Mouse (Mus musculus): ENCODE data around the gene Ryr3.

Ryr3 gene

GRCm38 (mm10) chr2:112910579-112910978 lies 306.3 kb downstream of the Ryr3 start:
- no peak for DNase-seq (ENCODE audit: low read depth)

GRCm38 (mm10) chr2:112909142-112909541 lies 307.8 kb downstream of the Ryr3 start:
- DNase-seq (ENCODE audit: low read depth), result no peak

- no peak for DNase-seq (ENCODE audit: low read depth)
These were observed 316.1 kb downstream of the Ryr3 start for GRCm38 (mm10) chr2:112900747-112901146.

- no peak for DNase-seq (ENCODE audit: low read depth)
These were observed 332.3 kb downstream of the Ryr3 start for GRCm38 (mm10) chr2:112884456-112885114.

- no peak for DNase-seq (ENCODE audit: low read depth)
These were observed 335.1 kb downstream of the Ryr3 start for GRCm38 (mm10) chr2:112881805-112882204.

GRCm38 (mm10) chr2:112881376-112881775 lies 335.5 kb downstream of the Ryr3 start:
- no peak for DNase-seq (ENCODE audit: low read depth)

- no peak for DNase-seq (ENCODE audit: low read depth)
These were observed 339.5 kb downstream of the Ryr3 start for GRCm38 (mm10) chr2:112877404-112877803.

GRCm38 (mm10) chr2:112866043-112866551 lies 350.8 kb downstream of the Ryr3 start:
- no peak for DNase-seq (ENCODE audit: low read depth)

GRCm38 (mm10) chr2:112861792-112862191 lies 355.1 kb downstream of the Ryr3 start:
- no peak for DNase-seq (ENCODE audit: low read depth)

- DNase-seq (ENCODE audit: low read depth), result no peak
These were observed 371.0 kb downstream of the Ryr3 start for GRCm38 (mm10) chr2:112845583-112846512.

- DNase-seq (ENCODE audit: low read depth), result no peak
These were observed 374.0 kb downstream of the Ryr3 start for GRCm38 (mm10) chr2:112842877-112843276.

- DNase-seq (ENCODE audit: low read depth), result no peak
These were observed 385.2 kb downstream of the Ryr3 start for GRCm38 (mm10) chr2:112831423-112832305.

- no peak for DNase-seq (ENCODE audit: low read depth)
These were observed 390.3 kb downstream of the Ryr3 start for GRCm38 (mm10) chr2:112826571-112826970.

- DNase-seq (ENCODE audit: low read depth), result no peak
These were observed 394.2 kb downstream of the Ryr3 start for GRCm38 (mm10) chr2:112822721-112823120.

- DNase-seq (ENCODE audit: low read depth), result no peak
These were observed 397.8 kb downstream of the Ryr3 start for GRCm38 (mm10) chr2:112819059-112819458.

- no peak for DNase-seq (ENCODE audit: low read depth)
These were observed 399.9 kb downstream of the Ryr3 start for GRCm38 (mm10) chr2:112816976-112817375.

- no peak for DNase-seq (ENCODE audit: low read depth)
These were observed 400.9 kb downstream of the Ryr3 start for GRCm38 (mm10) chr2:112815960-112816359.

- DNase-seq (ENCODE audit: low read depth), result no peak
These were observed 404.1 kb downstream of the Ryr3 start for GRCm38 (mm10) chr2:112812637-112813402.

- DNase-seq (ENCODE audit: low read depth), result no peak
These were observed 410.9 kb downstream of the Ryr3 start for GRCm38 (mm10) chr2:112806015-112806414.

- peak; percentile 14 for DNase-seq (ENCODE audit: low read depth)
These were observed 416.9 kb downstream of the Ryr3 start for GRCm38 (mm10) chr2:112799995-112800353.

- DNase-seq (ENCODE audit: low read depth), result no peak
These were observed 417.4 kb downstream of the Ryr3 start for GRCm38 (mm10) chr2:112799351-112799994.

All from c-Kit-positive CD71-positive TER-119-negative erythroid progenitor cells, embryonic 14.5 days (primary cell).